Mouse (Mus musculus): ENCODE data around the gene Gcnt1.

DNA sequence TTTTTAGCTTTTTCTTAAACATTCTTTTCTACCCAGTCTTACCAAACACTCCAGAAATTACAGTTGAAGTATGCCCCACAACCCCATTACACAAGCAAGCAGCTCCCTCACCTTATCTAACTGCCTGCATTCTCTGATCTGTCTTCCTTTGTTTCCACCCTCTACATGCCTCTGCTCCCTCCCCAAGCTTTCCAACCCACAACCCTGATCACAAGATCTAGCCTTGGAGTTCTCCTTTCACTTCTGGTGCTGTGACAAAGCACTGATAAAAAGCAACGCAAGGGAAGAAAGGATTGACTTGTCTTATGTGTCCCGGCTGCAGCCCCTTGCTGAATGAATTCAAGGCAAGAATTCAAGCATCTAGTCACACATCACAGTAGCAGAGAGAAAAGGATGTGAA is 11.5 kb downstream of the Gcnt1 start:
- TF ChIP-seq CTCF (IDR thresholded peaks at IDR 0.05; ENCODE audit: borderline replicate concordance, insufficient read depth, low read length), result no peak
- no peak for TF ChIP-seq POLR2A (IDR thresholded peaks at IDR 0.05; ENCODE audit: low read depth, low read length)
